Mouse (Mus musculus) gastrocnemius, postnatal 25 days (tissue): ENCODE measurements at regions not wholly inside any gene's neighbourhood (a gene's known extent, or its start where the extent isn't known, plus 50 kb on each side); places are given as distances from the start of the nearest gene placed in this dataset.

Experiments
- DNase-seq: peaks from one replicate; pipeline ENCODE4 v3.0.0; 2022

DNA sequence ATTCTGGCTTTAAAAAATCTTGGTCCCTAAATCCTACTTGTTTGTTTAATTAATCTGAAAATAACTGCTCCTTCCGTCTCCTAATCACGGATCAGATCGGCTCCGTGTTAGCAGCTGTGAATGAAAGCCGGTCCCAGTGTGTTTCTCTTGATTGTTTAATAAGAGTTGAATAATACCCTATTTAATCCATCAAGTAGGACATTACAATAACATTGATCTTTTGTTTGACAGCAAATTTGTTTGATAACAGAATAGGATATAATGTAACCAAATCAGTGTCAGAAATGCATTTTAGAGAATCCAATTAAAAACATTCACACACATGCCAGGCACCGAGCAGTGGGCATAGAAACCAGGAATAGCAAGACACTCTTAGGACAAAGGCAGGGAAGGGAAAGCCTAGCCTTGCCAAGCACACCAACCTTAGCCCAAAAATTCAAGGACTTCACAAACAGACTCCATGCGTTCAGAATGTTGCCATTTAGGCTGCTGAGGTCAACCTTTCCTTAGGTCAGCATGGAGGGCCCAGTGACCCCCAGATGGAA lies 332.5 kb upstream of the Meis1 start:
- no peak for DNase-seq

DNA sequence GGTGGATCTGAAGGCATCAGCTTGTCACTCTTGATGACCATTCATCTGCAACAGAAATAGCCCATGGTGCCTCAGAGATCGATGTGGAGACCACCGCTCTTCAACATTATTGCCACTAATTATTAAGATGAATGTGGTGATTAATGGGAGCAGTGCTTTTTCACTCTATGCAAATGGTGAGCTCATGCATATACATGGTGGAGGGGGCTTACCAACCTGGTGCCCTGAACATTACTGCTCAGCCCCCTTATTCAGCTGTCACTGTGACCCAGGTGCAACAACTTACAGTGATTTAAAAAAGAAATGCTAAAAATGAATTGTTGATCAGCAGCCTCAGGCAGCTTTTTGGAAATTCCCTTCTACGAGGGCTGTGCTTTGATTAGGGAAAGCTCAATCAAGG lies 334.9 kb upstream of the Meis1 start:
- DNase-seq = no peak

DNA sequence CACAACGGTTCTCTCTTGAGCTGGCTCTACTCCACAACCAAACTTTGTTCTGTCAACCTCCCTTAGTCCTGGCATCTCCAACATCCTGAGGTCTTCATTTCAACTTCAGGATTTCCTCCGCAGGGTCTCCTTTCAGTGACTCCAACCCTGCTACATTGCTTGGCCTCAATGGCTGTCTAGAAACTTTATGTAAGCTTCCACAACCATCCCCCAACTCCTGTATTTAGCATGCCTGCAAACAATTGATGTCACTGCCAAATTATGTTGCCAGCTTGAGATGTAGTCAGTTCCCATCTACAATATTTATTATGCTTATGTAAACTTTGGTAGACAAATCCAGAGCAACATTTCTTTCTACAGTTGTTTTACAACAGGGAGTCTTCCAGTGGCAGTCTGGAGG lies 336.4 kb upstream of the Meis1 start:
- DNase-seq = no peak

DNA sequence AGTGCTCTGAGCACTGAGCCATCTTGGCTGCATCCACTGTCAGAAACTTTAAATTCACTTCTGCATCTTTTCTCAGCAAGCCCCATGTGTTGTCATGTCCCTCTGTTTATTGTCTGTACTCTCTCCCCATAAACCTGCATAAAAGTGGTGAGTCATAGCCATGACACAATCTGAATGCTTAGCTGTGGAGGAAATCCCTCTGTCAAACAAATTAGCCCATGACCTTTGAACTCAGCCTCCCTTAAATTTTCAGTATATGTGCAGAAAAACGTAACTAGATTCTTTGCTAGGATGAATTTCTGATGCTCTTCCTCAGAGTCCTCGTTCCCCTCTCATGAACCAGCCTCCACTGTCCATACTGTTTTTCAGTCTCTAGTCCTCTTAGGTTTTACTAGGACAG lies 337.4 kb upstream of the Meis1 start:
- no peak for DNase-seq

DNA sequence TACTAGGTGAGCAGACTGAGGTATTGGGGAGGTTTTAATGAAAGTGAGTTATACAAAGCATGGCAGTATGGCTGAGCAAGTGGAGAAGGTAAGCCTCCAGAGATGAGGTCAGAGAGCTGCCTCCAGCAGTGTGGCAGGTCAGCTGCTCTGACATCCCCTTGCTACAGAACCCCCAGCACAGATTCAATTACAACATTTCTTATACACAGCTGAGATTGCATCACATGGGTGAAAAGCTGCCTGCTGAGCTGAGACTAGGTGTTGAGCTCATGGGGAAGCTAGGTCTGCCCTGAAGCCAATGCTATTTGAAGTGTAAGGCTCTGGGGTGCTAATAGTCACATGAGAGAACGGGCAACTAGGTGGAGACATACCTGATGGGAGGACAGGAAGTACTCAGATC lies 350.4 kb upstream of the Meis1 start:
- no peak for DNase-seq

DNA sequence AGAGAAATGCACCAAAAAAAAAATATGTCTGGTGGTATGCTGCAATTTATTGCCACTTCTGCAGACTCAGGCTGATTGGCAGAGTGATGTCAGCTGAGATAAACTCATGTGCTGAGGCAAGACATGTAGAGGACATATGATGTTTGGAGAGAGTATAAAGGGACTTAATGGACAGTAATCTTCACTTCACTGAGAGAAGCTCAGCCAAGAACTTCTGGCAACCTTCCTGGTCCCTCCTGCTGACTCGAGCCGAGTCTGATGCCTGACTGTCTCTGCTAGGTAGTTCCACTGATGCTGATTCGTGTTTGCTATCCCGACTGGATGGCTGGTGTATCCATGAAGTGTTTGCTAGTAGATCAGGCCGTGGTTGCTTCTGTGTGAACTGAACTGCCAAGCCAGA lies 354.7 kb upstream of the Meis1 start:
- DNase-seq = no peak

DNA sequence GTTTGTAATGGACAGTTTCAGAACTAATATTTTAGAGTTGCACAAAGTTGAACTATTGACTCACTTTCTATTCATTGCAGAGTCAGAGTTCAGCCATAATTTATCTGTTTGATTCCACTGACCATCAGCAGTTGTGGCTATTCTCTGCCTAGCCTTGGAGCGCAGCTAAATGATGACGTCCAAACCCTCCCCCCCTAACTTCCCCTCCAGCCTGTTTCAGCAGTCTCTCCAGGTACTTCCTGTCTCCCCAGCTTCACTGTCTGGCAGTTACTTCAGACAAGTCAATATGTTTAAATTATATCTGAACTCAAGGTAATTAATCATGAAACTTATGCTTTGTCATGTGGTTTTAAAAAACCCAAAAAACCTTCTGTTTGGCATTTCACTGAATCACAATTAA lies 362.1 kb upstream of the Meis1 start:
- DNase-seq = no peak

DNA sequence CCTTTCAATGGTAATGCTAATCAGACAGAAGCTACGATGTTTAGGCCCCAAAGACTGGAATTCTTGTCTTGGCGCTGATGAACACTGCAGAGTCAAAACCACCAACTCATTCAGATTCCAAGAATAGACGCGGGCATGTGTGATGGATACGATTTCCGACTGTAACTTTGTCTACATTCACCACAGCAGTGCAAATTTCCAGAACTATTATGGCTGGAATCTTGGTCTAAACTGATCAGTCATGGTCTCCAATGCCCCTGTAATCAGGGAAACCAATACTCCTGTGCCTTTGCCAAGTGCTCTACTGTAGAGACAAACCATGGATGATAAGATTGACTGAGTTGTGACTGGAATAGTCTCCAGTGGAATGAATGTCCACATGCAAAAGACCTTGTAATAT lies 370.4 kb upstream of the Meis1 start:
- no peak for DNase-seq

DNA sequence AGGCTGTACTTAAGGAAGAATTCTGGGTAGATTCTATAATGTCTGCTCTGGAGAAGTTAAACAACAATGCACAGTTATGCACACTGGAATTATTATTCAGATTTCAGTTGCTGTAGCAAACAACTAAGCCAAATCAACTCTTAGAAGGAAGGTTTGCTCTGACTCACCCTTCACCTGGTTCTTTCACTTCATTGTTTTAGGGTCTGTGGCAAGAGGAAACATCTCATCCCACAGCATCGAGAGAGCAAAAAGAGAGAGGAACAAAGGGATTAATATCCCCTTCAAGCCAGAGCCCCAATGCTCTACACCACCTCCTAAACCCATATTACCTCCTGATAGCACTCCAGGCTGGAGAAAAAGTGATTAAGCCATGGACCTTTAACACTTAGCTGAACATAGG lies 373.4 kb upstream of the Meis1 start:
- no peak for DNase-seq

DNA sequence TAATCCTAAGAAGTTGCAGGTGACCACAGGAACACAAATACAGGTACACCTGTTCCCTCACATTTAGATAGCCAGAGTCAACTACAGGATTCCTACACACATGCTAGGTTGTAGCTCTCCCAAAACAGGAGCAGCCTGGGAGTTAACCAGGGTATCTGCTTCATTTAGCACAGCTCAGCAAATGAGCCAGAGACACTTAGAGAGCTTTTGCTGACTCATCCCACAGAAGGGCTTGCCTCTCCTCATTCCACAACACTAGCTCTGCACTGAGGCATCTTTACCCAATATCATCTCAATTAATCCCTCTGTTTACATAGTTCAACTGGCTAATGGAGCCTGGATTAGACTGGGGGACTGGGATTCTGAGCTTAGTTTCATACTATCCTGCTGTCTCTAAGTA lies 375.6 kb upstream of the Meis1 start:
- DNase-seq = no peak

DNA sequence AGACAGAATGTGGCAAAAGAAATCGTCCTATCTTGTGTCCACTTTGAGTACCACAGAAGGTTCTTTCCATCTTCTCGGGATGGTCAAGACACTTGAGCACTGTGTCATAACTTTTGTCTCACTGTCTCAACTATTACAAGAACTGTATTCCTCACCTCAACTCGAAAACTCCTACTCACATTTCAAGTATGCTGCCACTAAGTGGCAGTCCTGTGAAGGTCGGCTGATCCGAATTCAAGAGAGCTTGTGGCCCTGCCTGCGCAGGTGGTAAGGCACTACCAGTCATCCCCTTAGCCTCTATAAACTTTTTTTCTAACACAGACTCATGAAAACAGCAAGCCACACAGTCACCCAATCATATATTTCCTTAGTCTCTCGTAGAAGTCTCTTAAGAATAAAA lies 381.6 kb upstream of the Meis1 start:
- no peak for DNase-seq

DNA sequence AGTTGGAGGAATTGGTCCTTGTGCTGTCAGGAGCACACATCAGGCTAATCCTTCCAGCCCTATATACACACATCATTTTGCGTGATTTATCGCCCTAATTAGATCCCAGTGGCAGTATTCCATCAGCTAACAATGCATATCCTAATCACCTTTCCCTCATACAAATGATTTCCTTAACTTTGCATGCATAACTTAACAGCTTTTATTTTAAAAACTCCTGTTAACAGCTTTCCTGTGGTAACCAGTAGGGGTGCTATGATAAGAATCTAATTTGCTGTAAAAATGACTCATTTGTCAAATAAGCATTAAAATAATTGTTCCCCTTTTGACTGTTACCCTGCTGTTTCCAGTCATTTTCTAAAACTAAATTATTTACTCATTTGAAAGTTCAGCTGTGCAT lies 401.4 kb upstream of the Meis1 start:
- no peak for DNase-seq

DNA sequence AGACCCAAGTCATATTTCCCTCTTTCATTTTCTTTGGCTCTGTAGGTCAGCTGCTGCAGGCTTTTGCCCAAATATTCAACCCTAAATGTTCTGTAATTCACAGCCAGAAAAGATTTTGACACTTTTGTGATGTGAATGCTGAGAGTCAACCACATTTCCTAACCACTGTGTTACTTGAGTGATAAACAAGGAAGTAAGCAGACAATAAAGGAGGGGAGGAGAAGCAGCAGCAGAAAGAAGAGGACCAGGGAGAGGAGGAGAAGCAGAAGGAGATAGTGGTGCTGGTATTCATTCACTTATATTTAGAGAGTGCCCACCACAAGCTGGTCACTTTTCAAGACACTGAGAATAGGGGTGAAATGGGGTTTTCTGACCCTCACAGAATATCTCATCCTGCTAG lies 404.5 kb upstream of the Meis1 start:
- no peak for DNase-seq

DNA sequence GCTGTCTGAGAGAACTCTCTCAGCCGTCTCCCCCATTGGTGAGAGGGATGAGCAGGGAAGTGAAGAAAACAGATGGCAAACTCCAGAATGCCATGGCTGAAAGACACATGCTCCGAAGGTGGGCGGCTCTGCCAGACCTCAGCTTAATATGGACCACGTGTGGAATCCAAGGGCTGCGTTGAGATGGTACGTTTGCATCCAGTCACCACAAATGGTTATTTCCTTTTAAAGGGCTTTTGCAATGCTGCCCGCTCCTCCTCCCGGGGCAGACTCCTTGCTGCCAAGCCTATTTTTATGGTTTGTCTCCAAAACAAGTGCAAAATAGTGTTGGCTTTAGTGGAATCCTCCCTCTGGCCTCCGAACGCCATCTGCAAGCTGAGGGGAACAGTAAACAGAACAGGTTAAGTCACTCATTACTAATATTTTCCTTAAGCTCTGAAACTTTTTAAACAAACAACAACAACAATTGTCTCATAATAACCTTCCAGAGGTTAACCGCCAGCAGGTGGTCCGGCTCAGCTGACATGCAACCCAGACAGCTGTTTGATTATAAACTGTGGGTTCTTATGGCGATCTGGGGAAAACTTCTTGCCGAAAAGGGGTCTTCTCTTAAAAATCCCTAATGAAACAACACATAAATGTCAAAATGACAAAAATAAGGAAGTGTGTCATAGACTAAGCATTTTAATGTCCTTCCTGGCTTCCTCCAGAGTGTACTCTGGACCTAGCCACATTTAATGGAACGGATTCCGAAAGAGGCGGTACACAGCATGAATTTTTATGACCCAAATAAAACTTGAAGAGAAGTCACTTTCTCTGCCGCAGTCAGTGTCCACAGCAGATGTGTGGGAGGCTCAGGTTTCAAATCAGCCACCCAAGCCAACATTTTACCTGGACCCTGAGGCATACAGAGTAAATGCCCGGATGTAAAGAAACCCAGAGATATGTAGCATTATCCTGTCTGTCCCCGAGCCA lies 405.3 kb upstream of the Meis1 start:
- peak; percentile 46 for DNase-seq

DNA sequence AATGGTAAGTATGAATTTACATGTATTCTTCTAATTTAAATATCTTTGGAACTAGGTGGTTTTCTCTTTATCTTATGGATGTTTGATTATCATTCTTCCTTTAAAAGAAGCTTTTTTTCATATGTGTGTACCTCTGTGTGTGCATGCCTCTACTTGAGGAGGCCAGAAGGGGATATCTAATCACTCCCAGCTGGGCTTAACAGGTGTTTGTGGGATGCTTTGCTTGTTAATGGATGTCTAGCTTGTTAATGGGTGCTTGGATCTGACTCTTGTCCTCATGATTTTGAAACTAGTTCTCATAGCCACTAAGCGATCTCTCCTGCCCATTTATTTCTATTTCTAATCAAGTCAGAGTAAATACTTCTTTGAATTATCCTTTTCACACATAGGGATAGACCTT lies 408.8 kb upstream of the Meis1 start:
- DNase-seq = no peak

DNA sequence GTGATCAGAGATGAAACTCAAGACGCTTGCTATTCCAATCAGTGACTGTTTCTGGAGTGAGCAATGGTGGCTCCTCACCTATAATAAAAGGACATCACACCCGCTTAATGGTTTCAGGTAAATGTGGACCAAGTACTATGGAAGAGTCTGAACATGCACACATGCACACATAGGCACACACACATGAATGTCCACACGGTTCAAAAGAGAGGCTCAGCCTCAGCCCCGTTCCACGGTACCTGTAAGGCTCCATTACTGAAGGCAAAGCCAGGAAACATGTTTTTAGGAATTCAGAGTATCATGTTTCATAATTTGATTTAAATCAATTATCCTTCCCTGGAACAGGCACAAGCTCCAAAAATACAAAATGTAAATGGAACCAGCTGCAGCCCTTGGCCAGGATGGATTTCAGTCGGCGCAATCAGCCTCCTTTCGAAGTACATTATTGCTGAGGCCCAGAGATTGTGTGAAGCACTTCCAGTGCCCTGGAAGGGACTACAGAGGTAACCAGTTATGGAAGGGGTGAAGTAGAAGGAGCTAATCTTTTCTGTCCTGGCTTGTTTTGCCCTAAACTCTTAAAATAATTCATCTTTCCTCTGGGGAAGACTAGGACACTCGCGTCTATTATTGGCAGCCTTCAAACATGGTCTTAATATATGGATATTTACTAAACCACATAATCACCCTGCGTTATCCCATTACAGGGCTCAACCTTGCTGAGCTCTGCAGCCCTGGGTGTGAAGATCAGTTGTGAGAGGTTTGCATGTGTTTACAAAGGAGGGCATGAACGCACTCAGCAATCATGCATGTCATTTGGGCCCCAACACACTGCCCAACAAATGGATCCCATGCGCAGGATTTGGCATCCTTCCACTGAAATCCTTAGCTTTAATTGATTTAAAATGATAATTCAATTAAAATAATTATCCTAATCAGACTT lies 415.2 kb upstream of the Meis1 start:
- no peak for DNase-seq

DNA sequence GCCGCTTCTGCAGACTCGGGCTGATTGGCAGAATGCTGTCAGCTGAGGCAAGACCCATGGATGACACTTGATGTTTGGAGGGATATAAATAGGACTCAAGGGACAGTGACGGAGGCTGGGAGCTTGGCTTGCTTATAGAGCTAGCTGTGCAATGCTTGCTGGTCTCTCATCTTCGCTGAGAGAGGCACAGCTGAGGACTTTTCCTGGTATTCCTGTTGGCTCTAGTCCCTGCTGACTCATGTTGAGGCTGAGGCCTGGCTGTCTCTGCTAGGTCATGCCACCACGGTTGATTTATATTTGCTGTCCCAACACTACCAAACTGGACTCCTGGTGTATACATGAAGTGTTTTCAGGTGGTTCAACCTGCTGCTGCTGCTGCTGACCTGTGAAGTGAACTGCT lies 419.6 kb upstream of the Meis1 start:
- no peak for DNase-seq

DNA sequence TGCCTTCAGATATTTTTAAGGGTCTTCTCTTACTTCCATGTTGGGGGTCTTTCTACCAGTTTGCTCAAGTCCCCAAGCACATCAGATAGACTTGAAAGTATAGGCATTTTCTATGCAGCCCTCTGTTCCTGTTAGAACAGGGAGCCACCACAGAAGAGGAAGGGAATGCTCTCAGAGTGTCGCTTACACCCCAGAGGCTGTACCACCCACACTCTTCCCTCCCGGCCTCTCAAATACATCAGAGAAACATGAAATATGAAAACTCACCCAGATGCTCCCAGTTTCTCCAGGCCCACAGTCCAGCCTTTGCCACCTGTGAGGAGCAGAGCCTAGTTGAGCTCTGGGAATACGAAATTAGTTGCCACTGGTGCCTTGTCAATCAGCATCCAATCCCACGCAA lies 423.2 kb upstream of the Meis1 start:
- DNase-seq = no peak

DNA sequence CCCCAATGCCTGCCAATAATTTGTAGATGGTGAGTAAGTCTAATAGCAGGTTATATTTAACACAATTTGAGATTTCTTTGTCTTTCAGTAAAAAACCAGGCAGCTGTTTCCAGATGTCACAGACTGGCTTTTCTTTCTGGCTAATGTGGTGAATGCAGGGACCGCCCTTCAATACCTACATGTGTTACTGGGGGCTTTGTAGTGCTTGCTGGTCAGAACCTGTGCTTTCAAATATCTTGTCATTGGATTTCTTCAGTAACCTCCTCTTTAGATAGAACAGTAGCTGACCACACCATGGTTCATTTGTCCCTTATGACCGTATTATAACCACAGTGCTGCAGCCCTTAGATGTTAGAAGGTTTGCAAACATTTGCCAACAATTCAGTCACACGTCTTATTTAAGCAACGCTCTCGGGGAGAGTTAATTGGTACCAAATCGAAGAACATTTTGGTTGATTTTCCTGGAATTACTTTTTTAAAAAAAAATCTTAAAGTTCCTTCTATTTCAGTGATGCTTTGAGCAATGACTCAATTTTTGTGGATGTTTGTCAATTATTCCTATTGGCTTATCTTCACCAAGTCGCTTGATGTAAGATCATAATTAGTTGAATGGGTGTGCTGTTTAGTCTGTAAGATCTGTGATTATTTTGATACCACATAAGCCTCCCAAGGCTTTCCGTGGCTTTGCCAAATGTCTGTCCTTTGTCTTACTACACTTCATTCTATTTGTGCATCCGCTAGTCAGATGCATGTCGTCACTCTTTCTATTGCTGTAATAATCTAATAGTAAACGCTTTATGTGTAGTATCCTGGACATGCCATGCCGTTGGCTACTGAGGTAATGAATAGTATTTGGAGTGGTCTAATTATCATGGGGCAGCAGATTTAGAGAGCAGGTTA lies 436.9 kb upstream of the Meis1 start:
- no peak for DNase-seq

DNA sequence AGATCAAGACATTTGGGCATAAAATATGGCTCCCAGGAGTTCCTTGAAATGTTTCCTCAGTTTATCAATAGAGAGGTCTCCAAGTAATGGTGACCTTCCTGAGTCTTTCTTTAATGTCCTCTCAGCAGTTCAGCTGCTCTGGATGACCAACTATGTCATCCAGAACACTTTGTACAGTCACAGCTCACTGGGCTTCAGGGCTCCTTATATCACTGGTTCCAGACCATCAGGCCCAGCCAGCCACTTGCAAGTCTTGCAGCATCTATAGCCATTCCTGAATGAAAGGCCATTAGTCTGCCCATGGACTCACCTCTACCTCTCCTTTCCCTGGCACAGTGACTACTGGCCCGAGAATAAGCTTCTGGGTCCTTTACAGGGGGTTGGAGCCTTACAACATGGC lies 437.8 kb upstream of the Meis1 start:
- no peak for DNase-seq

DNA sequence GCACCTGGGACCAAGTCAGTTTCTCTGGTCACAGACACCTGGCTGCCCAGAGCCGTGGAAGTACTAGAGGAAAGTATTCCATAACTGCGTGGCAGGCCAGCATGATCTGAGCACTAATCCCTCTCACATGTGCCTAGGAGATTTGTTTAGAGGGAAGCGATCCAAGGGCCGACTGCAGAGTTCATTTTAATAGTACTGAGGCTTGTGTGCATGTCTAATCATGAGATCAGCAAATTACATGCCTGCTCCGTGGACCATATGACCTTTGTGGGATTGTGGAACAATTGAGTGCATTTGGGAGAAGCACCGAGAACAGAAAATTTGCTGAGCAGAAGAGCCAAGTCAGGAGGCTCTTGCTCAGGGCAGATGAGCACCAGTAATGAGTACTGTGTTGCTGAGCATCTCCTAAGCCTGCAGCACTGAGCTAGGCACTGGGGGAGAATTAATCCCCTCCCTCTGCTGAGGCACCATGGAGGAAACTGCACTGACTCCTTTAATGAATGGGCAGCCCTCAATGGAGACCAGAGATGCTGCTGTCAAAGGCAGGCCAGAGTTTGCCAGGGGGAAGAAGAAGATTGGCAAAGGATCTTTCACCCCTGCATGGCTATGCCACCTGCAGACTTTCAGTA lies 445.1 kb upstream of the Meis1 start:
- peak; percentile 15 for DNase-seq
